15 mouse cellular contexts compared by ENCODE assay signal in the genomic region with DNA sequence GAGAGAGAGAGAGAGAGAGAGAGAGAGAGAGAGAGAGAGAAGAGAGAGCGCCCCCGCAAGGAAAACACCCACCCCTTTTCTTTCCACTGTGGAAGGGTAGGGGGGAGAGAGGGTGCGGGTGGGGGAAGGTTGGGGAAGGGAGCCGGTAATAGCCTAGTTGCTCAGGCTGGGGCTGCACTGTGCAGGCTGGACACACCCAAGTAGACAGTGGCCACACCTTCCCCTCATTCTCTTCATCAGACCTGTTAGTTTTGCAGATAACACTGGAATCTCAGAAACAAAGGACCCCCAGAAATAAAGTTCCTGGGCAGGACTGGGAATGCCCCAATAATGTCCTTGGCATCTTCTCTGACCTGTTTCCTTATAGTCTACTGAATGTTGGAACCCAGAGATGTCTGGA. TPM values are rescaled to one million over a fixed set of nuclear protein-coding genes. Genes with fewer than 3 reads are reported as not detected.
A peak's percentile ranks its signal among the peaks of the same experiment; 100 is the strongest.
DNase-seq lines count a peak whose midpoint lies in the region; ATAC-seq and TF ChIP-seq lines count a peak whose summit lies in the region.
"Had no signal": no experiment of that assay in that cellular context is flagged by ENCODE, and none has a peak within 500 bp of the region (broad histone marks: within the 10 kb centered on the region; RNA-seq: fewer than 3 reads in every experiment).

No protein-coding gene starts in this region.

- WGBS in hindbrain, postnatal 0 days = 68% methylated on average over 3 of the region's 4 CpGs
- 79% methylated on average over 4 of the region's 4 CpGs for WGBS in hindbrain, embryonic 14.5 days
- 63% methylated on average over 4 of the region's 4 CpGs for WGBS in stomach, embryonic 14.5 days
- WGBS in stomach, postnatal 0 days = 50% methylated on average over 4 of the region's 4 CpGs

- no peak for TF ChIP-seq EP300 in stomach, postnatal 0 days (optimal IDR thresholded peaks at IDR 0.05)

- 0 out of 2 replicates have a peak, but pooled peaks cover 8% of the 10 kb centered on the region for H3K4me1 ChIP-seq in hindbrain, postnatal 0 days (ENCODE audit: insufficient read depth, low read length)
- peaks cover 8% of the 10 kb centered on the region; the same call in 1 of the 2 replicates for H3K4me1 ChIP-seq in hindbrain, embryonic 14.5 days (replicated peaks; ENCODE audit: control insufficient read depth, insufficient read depth, low read length)
- 0 out of 2 replicates have a peak, but pooled peaks cover 5% of the 10 kb centered on the region for H3K4me1 ChIP-seq in stomach, embryonic 14.5 days (ENCODE audit: control insufficient read depth, insufficient read depth, low read length)
- no peaks in the 10 kb centered on the region for H3K4me1 ChIP-seq in stomach, postnatal 0 days (replicated peaks; ENCODE audit: control insufficient read depth, insufficient read depth)

- intact Hi-C loops in left cerebral cortex, adult 2 months (cut with DNase I) = no loop called here

- no peaks in the 10 kb centered on the region for H3K9me3 ChIP-seq in hindbrain, postnatal 0 days (ENCODE audit: low read length)
- no peaks in the 10 kb centered on the region for H3K9me3 ChIP-seq in hindbrain, embryonic 14.5 days (ENCODE audit: control insufficient read depth, low read length)
- no peaks in the 10 kb centered on the region for H3K9me3 ChIP-seq in stomach, embryonic 14.5 days (ENCODE audit: control insufficient read depth, low read depth, low read length)
- no peaks in the 10 kb centered on the region for H3K9me3 ChIP-seq in stomach, postnatal 0 days (ENCODE audit: control insufficient read depth, low read length)
- H3K9me3 ChIP-seq: embryonic facial prominence, embryonic 10.5 days; intestine, embryonic 15.5 days had no signal

- no peak for DNase-seq in hindbrain, postnatal 0 days (ENCODE audit: low spot score)
- no peak for DNase-seq in hindbrain, embryonic 14.5 days (ENCODE audit: low spot score)
- DNase-seq in stomach, postnatal 0 days (ENCODE audit: low spot score) = no peak
- DNase-seq in R1 (ENCODE audit: low read depth, low spot score) = peak; percentile 70
- no peak for DNase-seq in spleen, postnatal 36 days (ENCODE audit: low spot score in 2 of 2)
- DNase-seq in left cerebral cortex, adult 2 months (ENCODE audit: extremely low spot score in 1 of 2, low spot score in 2 of 2) = no peak
- DNase-seq: cerebellum, adult 2 months; gastrocnemius, postnatal 36 days; heart, adult 11 months; heart, postnatal 36 days had no signal

- H3K27me3 ChIP-seq in hindbrain, postnatal 0 days (ENCODE audit: insufficient read depth, low read length) = no peaks in the 10 kb centered on the region
- H3K27me3 ChIP-seq in hindbrain, embryonic 14.5 days (ENCODE audit: control insufficient read depth, insufficient read depth, low read length) = no peaks in the 10 kb centered on the region
- no peaks in the 10 kb centered on the region for H3K27me3 ChIP-seq in stomach, embryonic 14.5 days (ENCODE audit: control insufficient read depth, insufficient read depth, low read length)
- no peaks in the 10 kb centered on the region for H3K27me3 ChIP-seq in stomach, postnatal 0 days (ENCODE audit: control insufficient read depth, insufficient read depth, low read length)
- H3K27me3 ChIP-seq: intestine, embryonic 15.5 days; Patski had no signal

- H3K9ac ChIP-seq in hindbrain, postnatal 0 days (replicated peaks; ENCODE audit: low read length) = no peak overlapping the region
- H3K9ac ChIP-seq in hindbrain, embryonic 14.5 days = no peak overlapping the region
- no peak overlapping the region for H3K9ac ChIP-seq in stomach, embryonic 14.5 days (replicated peaks; ENCODE audit: low read depth, low read length)
- H3K9ac ChIP-seq in stomach, postnatal 0 days (ENCODE audit: low read length) = no peak overlapping the region
- H3K9ac ChIP-seq: heart, embryonic 13.5 days; intestine, embryonic 15.5 days had no signal

- H3K4me3 ChIP-seq in hindbrain, postnatal 0 days (ENCODE audit: low read length) = no peak overlapping the region
- H3K4me3 ChIP-seq in hindbrain, embryonic 14.5 days (replicated peaks; ENCODE audit: low read length) = no peak overlapping the region
- no peak overlapping the region for H3K4me3 ChIP-seq in stomach, embryonic 14.5 days (ENCODE audit: low read depth, low read length)
- no peak overlapping the region for H3K4me3 ChIP-seq in stomach, postnatal 0 days (ENCODE audit: low read depth, low read length)
- no peak overlapping the region for H3K4me3 ChIP-seq in left cerebral cortex, adult 2 months
- H3K4me3 ChIP-seq: embryonic facial prominence, embryonic 10.5 days; heart, embryonic 13.5 days; intestine, embryonic 15.5 days had no signal

- TF ChIP-seq CTCF in hindbrain, postnatal 0 days (IDR thresholded peaks at IDR 0.05; ENCODE audit: low read depth) = no peak
- no peak for TF ChIP-seq CTCF in stomach, postnatal 0 days (IDR thresholded peaks at IDR 0.05; ENCODE audit: low read depth)
- no peak for TF ChIP-seq CTCF in left cerebral cortex, adult 2 months (IDR thresholded peaks at IDR 0.05)

- H3K36me3 ChIP-seq in hindbrain, postnatal 0 days (ENCODE audit: insufficient read depth, low read length) = no peaks in the 10 kb centered on the region
- H3K36me3 ChIP-seq in hindbrain, embryonic 14.5 days (replicated peaks; ENCODE audit: control insufficient read depth, insufficient read depth) = no peaks in the 10 kb centered on the region
- no peaks in the 10 kb centered on the region for H3K36me3 ChIP-seq in stomach, embryonic 14.5 days (ENCODE audit: control insufficient read depth, insufficient read depth, low read length)
- no peaks in the 10 kb centered on the region for H3K36me3 ChIP-seq in stomach, postnatal 0 days (ENCODE audit: control insufficient read depth, insufficient read depth, low read length)
- H3K36me3 ChIP-seq: embryonic facial prominence, embryonic 10.5 days; heart, embryonic 13.5 days; intestine, embryonic 15.5 days had no signal

- ATAC-seq in hindbrain, postnatal 0 days = 0 out of 2 replicates have a peak, but pooled peaks have one; percentile 4
- ATAC-seq in hindbrain, embryonic 14.5 days (ENCODE audit: low FRiP score) = no peak
- ATAC-seq in stomach, embryonic 14.5 days (ENCODE audit: insufficient number of reproducible peaks, insufficient read depth, low FRiP score, low read depth) = peak; percentile 65; the same call in 1 of the 2 replicates
- ATAC-seq in stomach, postnatal 0 days (ENCODE audit: low FRiP score, low TSS enrichment) = no peak
- ATAC-seq: intestine, embryonic 15.5 days; Patski had no signal

- H3K27ac ChIP-seq in hindbrain, postnatal 0 days = no peak overlapping the region
- no peak overlapping the region for H3K27ac ChIP-seq in hindbrain, embryonic 14.5 days
- no peak overlapping the region for H3K27ac ChIP-seq in stomach, embryonic 14.5 days (ENCODE audit: low read length)
- no peak overlapping the region for H3K27ac ChIP-seq in stomach, postnatal 0 days (replicated peaks)
- no peak overlapping the region for H3K27ac ChIP-seq in left cerebral cortex, adult 2 months
- H3K27ac ChIP-seq: embryonic facial prominence, embryonic 10.5 days; heart, embryonic 13.5 days; intestine, embryonic 15.5 days had no signal

- H3K4me2 ChIP-seq in hindbrain, postnatal 0 days (ENCODE audit: low read depth, low read length) = no peak overlapping the region
- no peak overlapping the region for H3K4me2 ChIP-seq in hindbrain, embryonic 14.5 days (replicated peaks)
- no peak overlapping the region for H3K4me2 ChIP-seq in stomach, embryonic 14.5 days (replicated peaks; ENCODE audit: low read depth, low read length)
- no peak overlapping the region for H3K4me2 ChIP-seq in stomach, postnatal 0 days (replicated peaks; ENCODE audit: low read depth)
- H3K4me2 ChIP-seq: heart, embryonic 13.5 days; intestine, embryonic 15.5 days had no signal

RNA-seq across cellular contexts. Expression of a gene that starts 15.7 kb away (rescaled TPM):
- 57.9 and 60.0 TPM in 2 replicates for total RNA-seq in hindbrain, postnatal 0 days (2014; rRNA removed)
- 61.5 and 64.5 TPM in 2 replicates for polyA plus RNA-seq in hindbrain, postnatal 0 days (2015; fragmentation: Nextera tagmentation; extraction: Ambion mirVana)
- 63.8 and 68.2 TPM in 2 replicates for polyA plus RNA-seq in hindbrain, embryonic 14.5 days (2014; fragmentation: Nextera tagmentation; extraction: Ambion mirVana)
- polyA plus RNA-seq in stomach, embryonic 14.5 days (2014; fragmentation: Nextera tagmentation; extraction: Ambion mirVana) = 63.7 and 68.3 TPM in 2 replicates
- polyA plus RNA-seq in stomach, postnatal 0 days (2015; fragmentation: Nextera tagmentation; extraction: Ambion mirVana) = 48.7 and 48.8 TPM in 2 replicates
- total RNA-seq in left cerebral cortex, adult 2 months (2021) = 10 to 100 TPM; 28.9 to 30.1 TPM

Comparison
In these comparisons a context has a peak if more than half of its experiments do, and no peak if none do; other contexts are left out.
1. ATAC-seq: peak in hindbrain, postnatal 0 days (single experiment) and stomach, embryonic 14.5 days (single experiment); none in hindbrain, embryonic 14.5 days (single experiment) and stomach, postnatal 0 days (single experiment).